Mouse (Mus musculus) embryonic facial prominence, embryonic 10.5 days (tissue): ENCODE data around the gene Mapk3. TPM values are rescaled to one million over a fixed set of nuclear protein-coding genes. Genes with fewer than 3 reads are reported as not detected.
A peak's percentile ranks its signal among the peaks of the same experiment; 100 is the strongest.
"Not testable (repeated sequence)": the region's sequence is repeated elsewhere in the genome, so short reads cannot be mapped to it uniquely, and the experiment has no call there.

ENCODE experiments used
- DNase-seq: peaks from one replicate; pipeline ENCODE4 v3.0.0-alpha.2; 2017; ENCODE audit warnings: low spot score
- H3K27ac ChIP-seq: fragments of 300-500 bp; sonication (generic); replicated peaks from 2 replicates; pipeline ENCODE4 v1.5.1; 2016; ENCODE audit warnings: mild to moderate bottlenecking
- H3K27me3 ChIP-seq: fragments of 300-500 bp; sonication (generic); replicated peaks from 2 replicates; pipeline ENCODE4 v1.6.1; 2016; ENCODE audit warnings: low read depth, mild to moderate bottlenecking; ENCODE audit not compliant: poor library complexity, severe bottlenecking
- H3K36me3 ChIP-seq: fragments of 300-500 bp; sonication (generic); replicated peaks from 2 replicates; pipeline ENCODE4 v1.6.1; 2016; ENCODE audit warnings: mild to moderate bottlenecking, moderate library complexity
- H3K4me1 ChIP-seq: fragments of 300-500 bp; sonication (generic); 2 replicates; pipeline ENCODE4 v1.6.1; 2016
- H3K4me3 ChIP-seq: fragments of 300-500 bp; sonication (generic); 2 replicates; pipeline ENCODE4 v1.5.1; 2016; ENCODE audit warnings: mild to moderate bottlenecking, moderate library complexity
- H3K9me3 ChIP-seq: fragments of 300-500 bp; sonication (generic); 2 replicates; pipeline ENCODE4 v1.6.1; 2016; ENCODE audit warnings: mild to moderate bottlenecking
- WGBS: fragments of 180-500 bp; shearing (Covaris S2); methylation state at CpG from one replicate; pipeline ENCODE4 v1.1.7; 2016; 5-methylcytosine and 5-hydroxymethylcytosine counted together
- polyA plus RNA-seq: library from polyadenylated mRNA; unstranded; fragments of >200 nt; fragmentation: Nextera tagmentation; extraction: Ambion mirVana; gene quantifications from 2 replicates; pipeline ENCODE4 v1.2.1, GENCODE M21; 2016

Gene Mapk3
- polyA plus RNA-seq, 1 experiment from 2014 or later = 51.9 TPM

DNA sequence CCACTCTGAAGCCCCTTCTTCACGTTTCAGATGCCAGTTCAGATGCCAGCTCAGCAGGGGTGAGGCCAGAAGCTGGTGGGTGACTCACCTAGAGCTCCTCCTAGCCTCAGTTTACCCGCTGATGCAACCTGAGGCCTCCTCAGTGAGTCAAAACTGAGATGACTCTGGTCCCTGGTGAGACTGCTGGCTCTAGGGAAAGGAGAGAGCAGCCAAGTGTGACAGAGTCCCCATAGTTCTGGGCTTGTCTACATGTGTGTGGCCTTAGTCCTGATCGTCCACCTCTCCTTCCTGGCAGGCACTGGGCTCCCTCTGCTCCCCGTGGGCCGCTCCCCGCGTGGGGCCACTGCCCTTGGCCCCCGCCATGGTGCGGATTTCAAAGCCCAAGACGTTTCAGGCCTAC lies 18.1 kb downstream of the Mapk3 start:
- Histone ChIP-seq H3K9me3 (no peaks in the 10 kb centered on the region), H3K36me3 (peaks cover 22% of the 10 kb centered on the region), H3K27me3 (no peaks in the 10 kb centered on the region), H3K4me1 (peaks cover 74% of the 10 kb centered on the region), H3K4me3 (peak overlapping the region; percentile 85), H3K27ac (peak overlapping the region; percentile 95)
- no peak for DNase-seq
- 39% methylated on average over 10 of the region's 10 CpGs for WGBS

DNA sequence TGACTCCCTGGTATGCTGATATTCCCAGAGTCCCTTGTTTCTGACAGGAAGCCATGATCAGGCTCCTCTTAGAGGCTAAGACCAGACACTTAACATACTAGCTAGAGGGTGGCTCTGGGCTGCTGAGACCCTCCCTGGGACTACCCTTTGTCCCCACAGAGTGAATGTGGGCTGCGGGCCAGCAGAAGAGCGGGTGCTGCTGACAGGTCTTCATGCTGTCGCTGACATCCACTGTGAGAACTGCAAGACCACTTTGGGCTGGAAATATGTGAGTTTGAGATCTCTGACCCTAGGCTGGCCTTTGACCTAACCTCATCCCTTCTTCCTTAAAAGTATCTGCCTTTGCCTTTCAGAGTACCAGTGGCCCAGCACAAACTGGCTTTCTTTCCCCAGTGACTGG lies 18.7 kb downstream of the Mapk3 start:
- H3K9me3 ChIP-seq = no peaks in the 10 kb centered on the region
- 84% methylated on average over 3 of the region's 3 CpGs for WGBS
- H3K27me3 ChIP-seq = no peaks in the 10 kb centered on the region
- H3K27ac ChIP-seq = peak overlapping the region; percentile 95; the same call in 1 of the 2 replicates
- peaks cover 22% of the 10 kb centered on the region for H3K36me3 ChIP-seq
- H3K4me1 ChIP-seq = peaks cover 81% of the 10 kb centered on the region
- DNase-seq = no peak
- H3K4me3 ChIP-seq = peak overlapping the region; percentile 85

DNA sequence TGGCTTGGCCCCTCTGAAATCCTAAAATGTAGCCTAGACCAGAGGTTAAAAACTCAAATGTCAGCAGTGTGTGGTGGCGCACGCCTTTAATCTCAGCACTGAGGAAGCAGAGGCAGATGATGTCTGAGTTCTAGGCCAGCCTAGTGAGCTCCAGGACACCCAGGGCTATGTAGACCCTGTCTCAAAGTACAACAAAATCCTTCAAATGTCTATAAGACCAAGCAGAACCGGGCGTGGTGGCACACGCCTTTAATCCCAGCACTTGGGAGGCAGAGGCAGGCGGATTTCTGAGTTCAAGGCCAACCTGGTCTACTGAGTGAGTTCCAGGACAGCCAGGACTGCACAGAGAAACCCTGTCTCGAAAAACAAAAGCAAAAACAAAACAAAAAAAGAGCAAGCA lies 19.7 kb downstream of the Mapk3 start:
- WGBS = 87% methylated on average over 7 of the region's 7 CpGs
- H3K4me1 ChIP-seq = peaks cover 82% of the 10 kb centered on the region
- H3K4me3 ChIP-seq, DNase-seq, H3K9me3 ChIP-seq, H3K27me3 ChIP-seq: not testable (repeated sequence)
- H3K36me3 ChIP-seq = peaks cover 25% of the 10 kb centered on the region
- H3K27ac ChIP-seq = peak overlapping the region; percentile 84; the same call in 1 of the 2 replicates

DNA sequence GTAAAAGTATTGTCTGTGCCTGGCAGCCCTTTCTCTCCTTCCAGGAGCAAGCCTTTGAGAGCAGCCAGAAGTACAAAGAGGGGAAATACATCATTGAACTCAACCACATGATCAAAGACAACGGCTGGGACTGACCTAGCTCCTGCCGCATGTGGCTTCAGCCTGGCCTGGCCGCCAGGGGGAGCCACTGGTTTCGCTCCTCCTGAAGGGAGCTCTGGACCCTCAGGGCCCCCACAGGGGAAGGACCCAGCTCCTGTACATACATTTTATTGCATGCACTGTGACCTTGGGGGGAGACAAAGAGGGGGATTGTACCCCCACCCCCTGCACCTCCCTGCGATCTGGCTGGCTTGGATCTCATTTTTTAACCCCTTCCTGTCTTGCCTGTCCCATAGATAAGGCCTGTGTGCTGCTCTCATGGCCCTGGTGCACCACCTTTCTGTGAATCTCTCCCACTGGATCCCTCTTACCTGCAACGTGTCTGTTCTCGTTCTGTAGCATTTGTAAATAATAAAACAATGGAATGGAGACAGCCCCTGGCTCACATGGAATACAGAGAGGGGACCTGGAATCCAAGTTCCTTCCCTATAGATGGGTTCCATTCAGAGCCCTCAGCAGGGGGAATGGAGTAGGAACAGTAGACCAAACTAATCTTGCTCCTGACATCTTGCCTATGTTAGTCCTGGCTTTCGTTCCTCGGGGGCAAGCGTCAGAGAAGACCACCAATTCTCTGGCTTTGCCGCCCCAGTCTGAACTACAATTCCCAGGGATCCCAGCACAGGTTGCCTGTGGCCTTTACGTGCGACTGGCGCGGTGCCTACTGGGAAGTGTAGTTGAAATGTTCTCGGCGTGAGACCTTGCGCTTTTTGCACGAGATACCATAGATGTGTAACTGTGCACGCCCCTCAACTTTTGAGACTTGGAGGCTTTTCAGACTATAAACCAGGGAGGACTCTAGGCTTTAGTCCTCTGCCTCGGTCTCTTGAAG lies 20.9 kb downstream of the Mapk3 start:
- no peaks in the 10 kb centered on the region for H3K9me3 ChIP-seq
- H3K36me3 ChIP-seq = peaks cover 37% of the 10 kb centered on the region
- 2% methylated on average over 21 of the region's 21 CpGs for WGBS
- peak; percentile 94 for DNase-seq
- no peaks in the 10 kb centered on the region for H3K27me3 ChIP-seq
- peaks cover 73% of the 10 kb centered on the region for H3K4me1 ChIP-seq
- peak overlapping the region; percentile 84 for H3K27ac ChIP-seq
- peak overlapping the region; percentile 62 for H3K4me3 ChIP-seq

DNA sequence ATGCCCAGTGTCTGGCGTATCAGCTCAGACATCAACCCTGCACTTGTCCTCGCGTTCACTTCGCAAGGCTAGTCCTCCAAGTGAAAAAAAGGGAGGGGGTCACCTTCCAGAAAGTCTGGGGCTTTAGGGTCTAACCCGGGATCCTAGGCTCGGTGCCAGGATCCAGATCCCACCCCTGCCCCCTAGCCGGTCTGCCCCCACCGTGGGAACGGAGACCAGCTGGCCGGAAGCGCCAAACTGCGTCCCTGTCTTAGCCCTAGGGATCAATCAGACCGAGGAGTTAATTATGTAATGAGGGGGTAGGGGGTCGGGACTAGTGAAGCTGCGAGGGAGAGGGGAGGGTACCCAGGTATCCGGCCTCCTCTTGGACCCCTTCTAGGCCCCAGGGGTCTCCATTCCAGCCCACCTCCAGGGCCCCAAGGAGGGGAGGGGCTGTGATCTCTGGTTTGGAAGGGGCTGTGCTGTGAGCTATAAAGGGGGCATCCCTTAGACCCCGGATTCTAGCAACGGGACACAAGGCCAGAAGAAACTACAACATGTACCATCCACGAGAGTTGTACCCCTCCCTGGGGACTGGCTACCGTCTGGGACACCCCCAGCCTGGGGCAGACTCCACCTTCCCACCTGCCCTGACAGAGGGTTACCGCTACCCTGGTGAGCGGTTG lies 21.7 kb downstream of the Mapk3 start, which contains the start of gene Tbx6:
Gene Tbx6, plus strand, starts transcription at position 513 of the 665 bp plus-strand sequence.
- peaks cover 41% of the 10 kb centered on the region for H3K36me3 ChIP-seq

DNA sequence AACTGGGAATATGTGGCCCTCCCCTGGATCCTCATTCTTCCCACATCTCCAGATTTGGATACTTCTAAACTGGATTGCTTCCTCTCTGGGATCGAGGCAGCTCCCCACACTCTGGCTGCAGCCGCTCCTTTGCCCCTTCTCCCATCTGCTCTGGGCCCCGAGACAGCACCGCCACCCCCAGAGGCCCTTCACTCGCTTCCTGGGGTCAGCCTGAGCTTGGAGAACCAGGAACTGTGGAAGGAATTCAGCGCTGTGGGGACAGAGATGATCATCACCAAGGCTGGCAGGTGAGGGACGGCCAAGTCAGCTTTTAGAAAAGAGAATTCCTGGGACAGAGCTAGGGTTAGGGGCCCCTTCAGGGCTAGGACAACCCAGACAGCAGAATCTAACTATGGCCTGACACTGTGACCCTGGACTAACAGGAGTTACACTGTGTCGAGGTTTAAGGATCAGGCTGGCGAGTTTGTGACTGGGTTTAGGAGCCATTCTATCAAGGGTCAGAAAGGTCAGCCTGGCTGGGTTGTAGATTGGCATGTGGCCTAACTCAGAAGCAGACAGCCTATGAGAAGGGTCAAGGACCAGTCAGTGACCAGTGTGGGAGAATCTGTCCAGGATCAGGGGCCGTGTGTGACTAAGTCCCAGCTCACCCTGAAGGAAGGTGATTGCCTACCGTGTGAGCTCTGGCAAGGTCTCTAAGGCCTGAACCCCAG lies 22.4 kb downstream of the Mapk3 start:
- H3K9me3 ChIP-seq = no peaks in the 10 kb centered on the region
- no peak for DNase-seq
- 34% methylated on average over 11 of the region's 11 CpGs for WGBS
- H3K4me3 ChIP-seq = peak overlapping the region; percentile 62
- H3K27me3 ChIP-seq = no peaks in the 10 kb centered on the region
- H3K36me3 ChIP-seq = peaks cover 48% of the 10 kb centered on the region
- peak overlapping the region; percentile 84 for H3K27ac ChIP-seq
- H3K4me1 ChIP-seq = peaks cover 59% of the 10 kb centered on the region

More for the DNA sequence above, 21.7 kb downstream of the Mapk3 start, which contains the start of gene Tbx6:
- H3K9me3 ChIP-seq = no peaks in the 10 kb centered on the region
- H3K4me3 ChIP-seq = peak within 1 kb of the TSS; percentile 62
- 6% methylated on average over 22 of the region's 22 CpGs for WGBS
- H3K4me1 ChIP-seq = peaks cover 65% of the 10 kb centered on the region
- no peaks in the 10 kb centered on the region for H3K27me3 ChIP-seq
- H3K27ac ChIP-seq = peak within 1 kb of the TSS; percentile 84
- DNase-seq = peak; percentile 58

DNA sequence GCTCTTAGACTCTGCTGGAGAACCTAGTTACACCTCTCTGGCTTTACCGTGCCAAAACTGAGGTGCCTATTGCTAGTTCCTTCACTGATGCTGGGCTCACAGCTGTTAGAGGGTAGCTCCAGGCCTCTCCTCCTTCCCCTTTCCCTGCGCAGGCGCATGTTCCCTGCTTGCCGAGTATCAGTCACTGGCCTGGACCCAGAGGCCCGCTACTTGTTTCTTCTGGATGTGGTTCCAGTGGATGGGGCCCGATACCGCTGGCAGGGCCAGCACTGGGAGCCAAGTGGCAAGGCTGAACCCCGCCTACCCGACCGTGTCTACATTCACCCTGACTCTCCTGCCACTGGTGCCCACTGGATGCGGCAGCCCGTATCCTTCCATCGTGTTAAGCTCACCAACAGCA lies 23.3 kb downstream of the Mapk3 start:
- H3K4me3 ChIP-seq = no peak overlapping the region; the same call in 1 of the 2 replicates
- H3K4me1 ChIP-seq = peaks cover 50% of the 10 kb centered on the region
- no peaks in the 10 kb centered on the region for H3K27me3 ChIP-seq
- no peak overlapping the region; the same call in 1 of the 2 replicates for H3K27ac ChIP-seq
- H3K9me3 ChIP-seq = no peaks in the 10 kb centered on the region
- H3K36me3 ChIP-seq = peaks cover 57% of the 10 kb centered on the region
- no peak for DNase-seq
- 91% methylated on average over 13 of the region's 13 CpGs for WGBS

DNA sequence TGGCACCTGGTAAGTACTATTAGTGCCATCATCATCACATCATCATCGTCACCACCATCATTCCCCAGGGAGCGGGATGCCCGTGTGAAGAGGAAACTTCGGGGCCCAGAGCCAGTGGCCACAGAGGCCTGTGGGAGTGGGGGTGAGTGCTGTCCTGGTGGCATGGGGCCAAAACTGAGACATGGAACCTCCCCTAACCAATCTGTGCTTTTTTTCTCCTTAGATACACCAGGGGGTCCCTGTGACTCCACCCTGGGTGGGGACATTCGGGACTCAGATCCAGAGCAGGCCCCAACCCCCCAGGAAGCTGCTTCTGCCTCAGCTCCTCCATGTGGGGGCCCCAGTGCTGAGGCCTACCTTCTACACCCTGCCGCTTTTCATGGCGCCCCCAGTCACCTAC lies 25.1 kb downstream of the Mapk3 start:
- WGBS = 91% methylated on average over 7 of the region's 7 CpGs
- Histone ChIP-seq H3K9me3 (no peaks in the 10 kb centered on the region), H3K4me3 (no peak overlapping the region; the same call in 1 of the 2 replicates), H3K27me3 (no peaks in the 10 kb centered on the region), H3K4me1 (peaks cover 38% of the 10 kb centered on the region), H3K27ac (no peak overlapping the region), H3K36me3 (peaks cover 71% of the 10 kb centered on the region)
- DNase-seq = no peak

DNA sequence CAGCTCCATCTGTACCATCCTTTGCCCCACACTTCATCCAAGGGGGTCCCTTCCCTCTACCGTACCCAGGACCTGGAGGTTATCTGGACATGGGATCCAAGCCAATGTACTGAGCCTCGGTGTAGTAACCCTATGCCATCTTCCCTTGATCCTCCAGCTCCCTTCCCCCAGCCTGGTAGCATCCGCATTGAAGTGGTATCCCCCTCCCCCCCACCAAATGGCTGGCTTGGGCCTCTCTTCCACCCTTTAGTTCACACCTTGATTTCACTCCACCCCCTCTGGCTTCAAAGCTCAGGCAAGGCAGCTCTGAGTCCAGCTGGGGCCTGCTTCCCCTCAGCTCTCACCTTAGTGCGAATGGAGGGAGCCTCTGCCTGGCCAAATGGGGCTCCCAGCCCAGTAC lies 25.7 kb downstream of the Mapk3 start:
- Histone ChIP-seq H3K36me3 (peaks cover 77% of the 10 kb centered on the region), H3K27me3 (no peaks in the 10 kb centered on the region), H3K4me1 (peaks cover 32% of the 10 kb centered on the region), H3K27ac (no peak overlapping the region), H3K9me3 (no peaks in the 10 kb centered on the region), H3K4me3 (no peak overlapping the region)
- no peak for DNase-seq
- WGBS = 85% methylated on average over 4 of the region's 4 CpGs

DNA sequence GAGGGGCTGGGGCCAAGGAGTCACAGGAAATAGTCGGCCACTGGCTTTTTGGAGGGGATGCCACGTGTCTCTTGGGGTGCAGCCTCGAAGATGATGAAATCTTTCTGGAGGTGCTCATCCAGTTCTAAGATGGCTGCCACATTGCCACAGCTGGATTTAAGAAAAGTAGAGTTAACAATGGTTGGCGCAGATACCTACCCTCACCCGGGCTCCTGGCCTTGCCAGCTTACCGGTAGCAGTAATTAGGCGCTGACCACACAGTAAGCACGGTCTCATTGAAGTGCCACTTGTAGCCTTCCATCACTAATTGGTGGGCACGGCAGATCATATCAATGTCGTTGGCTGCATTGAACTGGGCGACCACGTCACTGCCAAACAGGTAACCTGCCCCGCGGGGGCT lies 26.7 kb downstream of the Mapk3 start:
- peaks cover 32% of the 10 kb centered on the region for H3K4me1 ChIP-seq
- H3K36me3 ChIP-seq = peaks cover 84% of the 10 kb centered on the region
- 93% methylated on average over 14 of the region's 14 CpGs for WGBS
- no peak overlapping the region for H3K27ac ChIP-seq
- H3K27me3 ChIP-seq = no peaks in the 10 kb centered on the region
- no peak for DNase-seq
- no peak overlapping the region for H3K4me3 ChIP-seq
- no peaks in the 10 kb centered on the region for H3K9me3 ChIP-seq

DNA sequence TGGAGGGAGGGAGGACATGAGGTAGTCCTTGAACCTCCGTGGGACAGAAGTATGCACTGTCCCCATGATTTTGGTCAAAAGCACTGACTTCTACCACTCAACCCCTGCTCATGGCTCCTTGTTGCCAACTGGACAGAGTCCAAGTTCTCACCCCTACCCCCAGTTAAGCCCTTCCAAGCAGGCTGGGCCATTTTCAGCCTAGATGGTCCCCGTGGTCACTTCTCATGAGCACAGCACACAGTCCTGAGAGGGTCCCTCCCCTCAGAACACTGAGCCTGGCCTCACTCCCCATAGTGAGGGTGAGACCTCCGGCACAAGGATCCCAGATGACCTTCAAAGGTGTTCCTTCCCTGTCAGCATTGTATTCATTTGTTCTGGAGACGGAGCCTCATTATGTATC lies 29.7 kb downstream of the Mapk3 start:
- H3K4me1 ChIP-seq = peaks cover 26% of the 10 kb centered on the region
- H3K4me3 ChIP-seq = no peak overlapping the region
- peaks cover 69% of the 10 kb centered on the region for H3K36me3 ChIP-seq
- 89% methylated on average over 4 of the region's 4 CpGs for WGBS
- DNase-seq = no peak
- H3K27me3 ChIP-seq = no peaks in the 10 kb centered on the region
- no peaks in the 10 kb centered on the region for H3K9me3 ChIP-seq
- H3K27ac ChIP-seq = no peak overlapping the region
